Mouse (Mus musculus): Measurements from ENCODE around the gene Sec14l1.

Sec14l1 gene

DNA sequence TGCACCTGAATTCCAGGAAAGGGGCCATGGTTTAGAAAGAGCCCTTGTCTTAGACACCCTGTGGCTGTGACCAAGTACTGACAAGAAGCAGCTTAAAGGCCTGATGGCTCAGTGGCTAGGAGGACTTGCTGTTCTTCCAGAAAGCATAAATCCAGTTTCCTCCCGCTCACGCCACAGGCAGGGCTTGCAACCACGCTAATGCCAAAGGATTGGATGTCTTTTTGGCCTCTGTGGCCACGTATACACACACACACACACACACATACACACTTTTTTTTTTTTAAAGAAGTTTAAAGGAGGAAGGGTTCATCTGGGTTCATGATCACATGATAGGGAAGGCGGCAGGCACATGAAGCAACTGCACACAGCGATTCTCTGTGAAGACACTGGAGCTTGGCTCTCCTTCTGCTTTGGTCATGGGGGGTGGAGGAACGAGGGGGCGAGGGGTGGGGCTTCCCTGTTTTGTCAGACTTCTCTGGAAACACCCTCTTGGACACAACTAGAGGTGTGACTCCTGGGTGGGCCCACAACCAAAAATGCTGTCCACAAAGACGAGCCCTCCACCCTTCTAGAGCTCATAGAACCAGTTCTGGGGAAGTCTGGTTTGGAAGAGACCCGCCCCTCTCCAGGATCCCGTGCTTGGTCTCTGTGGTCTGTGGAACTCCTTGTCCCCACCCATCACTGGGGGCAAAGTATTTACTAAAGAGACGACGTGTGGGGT lies 26.5 kb upstream of the Sec14l1 start:
- no peak for DNase-seq (ENCODE audit: low read depth)

DNA sequence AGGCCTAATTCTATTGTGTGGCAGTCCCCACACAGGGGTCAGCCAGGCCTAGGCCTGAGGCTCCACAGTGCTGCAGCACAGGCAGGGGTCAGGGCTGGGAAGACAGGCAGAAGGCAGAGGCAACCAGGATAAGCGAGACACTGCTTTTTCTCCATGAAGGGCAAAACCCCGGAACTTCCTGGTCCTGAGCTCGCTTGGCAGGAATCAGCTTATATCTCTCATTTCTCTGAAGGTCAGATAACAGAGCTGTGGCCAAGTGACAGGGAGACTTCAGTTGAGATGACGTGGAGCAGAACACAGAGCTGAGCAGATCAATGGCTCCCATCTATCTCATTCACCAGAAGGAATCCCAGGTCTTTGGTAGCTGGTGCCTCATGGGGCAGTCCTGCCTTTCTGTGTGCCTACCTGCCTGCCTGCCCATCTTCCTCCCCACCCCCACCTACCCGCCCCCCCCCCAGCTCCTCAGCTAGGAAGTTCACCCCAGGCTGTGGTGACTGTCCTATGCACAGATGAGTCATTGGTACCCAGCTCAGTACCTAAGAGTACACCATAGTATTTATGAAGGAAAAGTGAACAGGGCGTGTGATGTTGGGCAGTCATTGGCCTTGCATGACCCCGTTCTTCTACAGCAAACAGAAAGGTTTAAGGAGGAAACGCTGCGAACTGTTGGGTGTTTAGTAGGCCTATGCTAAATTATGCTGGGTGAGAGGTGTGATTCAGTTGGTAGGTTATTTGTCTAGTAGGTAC lies 25.1 kb upstream of the Sec14l1 start:
- DNase-seq (ENCODE audit: low read depth), result no peak

DNA sequence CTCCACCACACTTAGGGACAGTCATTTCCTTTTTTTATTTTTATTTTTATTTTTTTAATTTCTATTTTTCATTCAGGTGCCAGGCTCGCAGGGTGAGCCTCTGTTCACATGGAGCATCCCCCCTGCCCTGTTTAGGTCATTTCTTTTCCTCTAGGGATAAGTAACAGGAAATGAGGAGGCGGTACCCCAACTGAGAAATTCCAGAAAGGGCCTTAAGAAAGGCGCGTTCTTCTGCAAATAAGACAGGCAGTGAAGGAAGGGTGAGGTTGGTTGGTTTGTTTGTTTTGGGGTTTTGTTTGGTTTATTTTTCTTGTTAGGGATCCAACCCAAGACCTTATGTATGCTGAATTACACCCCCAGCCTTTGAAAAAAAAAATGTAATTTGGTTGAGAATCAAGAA lies 23.6 kb upstream of the Sec14l1 start:
- DNase-seq (ENCODE audit: low read depth), result no peak

DNA sequence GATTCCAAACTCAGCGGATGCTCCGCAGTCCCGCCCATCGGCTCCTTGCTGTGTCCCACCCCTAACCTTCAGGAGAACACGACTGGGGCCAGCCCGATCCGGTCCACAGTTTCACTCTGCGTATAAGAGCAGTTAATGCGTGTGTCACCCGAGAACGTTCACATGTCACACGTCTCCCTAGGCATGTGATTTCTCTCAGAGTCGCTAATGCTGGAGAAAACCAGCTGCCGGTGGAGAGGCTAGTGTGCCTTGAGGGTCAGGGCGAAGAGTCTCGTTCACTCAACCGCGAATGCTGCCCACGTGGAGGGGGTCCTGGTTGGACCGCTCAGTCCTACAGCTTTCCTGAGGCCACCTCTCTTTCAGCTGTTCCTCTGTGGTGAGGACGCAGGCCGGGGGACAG lies 23.1 kb upstream of the Sec14l1 start:
- no peak for DNase-seq (ENCODE audit: low read depth)

DNA sequence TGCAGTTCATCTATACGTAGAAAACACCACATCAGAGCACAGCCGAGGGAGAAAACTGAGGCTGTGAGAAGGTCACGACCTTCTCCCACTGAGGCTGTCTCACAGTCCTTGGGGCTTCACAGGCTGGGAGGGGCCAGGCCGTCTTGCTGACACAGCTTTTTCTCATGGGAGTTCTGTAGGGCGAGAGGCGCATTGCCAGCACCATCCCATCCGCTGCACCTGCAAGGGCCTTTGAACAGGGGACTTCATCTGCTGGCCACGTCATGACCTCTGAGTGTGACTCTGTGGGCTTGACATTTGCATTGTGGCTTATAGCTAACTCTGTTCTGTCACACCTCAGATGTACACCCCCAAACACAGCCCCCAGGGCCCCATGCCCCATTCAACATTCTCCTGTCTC lies 22.3 kb upstream of the Sec14l1 start:
- DNase-seq (ENCODE audit: low read depth), result no peak

DNA sequence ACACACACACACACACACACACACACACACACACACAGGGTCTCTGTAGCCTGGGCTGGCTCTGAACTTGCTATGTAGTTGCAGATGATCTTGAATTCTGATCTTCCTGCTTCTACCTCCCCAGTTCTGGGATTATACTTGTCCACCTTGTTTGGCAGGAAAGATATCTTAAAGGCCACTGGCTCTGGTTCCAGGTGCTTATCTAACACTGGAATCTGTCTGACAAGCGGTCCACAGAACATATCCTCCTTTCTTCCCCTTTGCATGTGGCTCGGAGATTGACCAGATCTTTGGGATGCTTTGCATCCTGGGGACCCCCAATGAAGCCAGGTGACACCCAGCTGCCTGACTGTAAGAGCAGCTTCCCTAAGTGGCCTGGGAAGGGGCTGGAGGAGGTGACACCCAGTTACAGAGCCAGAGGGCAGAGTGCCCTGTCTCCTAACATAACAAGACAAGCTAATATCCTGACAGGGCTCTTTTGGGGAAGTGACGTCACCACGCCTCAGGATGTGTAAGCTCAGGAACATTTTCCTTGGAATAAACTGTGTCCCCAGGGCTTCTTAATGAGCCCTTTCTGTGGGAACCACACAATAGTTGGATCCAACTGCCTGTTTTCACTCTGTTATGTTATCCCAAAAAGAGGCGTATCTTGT lies 20.9 kb upstream of the Sec14l1 start:
- DNase-seq (ENCODE audit: low read depth), result no peak

DNA sequence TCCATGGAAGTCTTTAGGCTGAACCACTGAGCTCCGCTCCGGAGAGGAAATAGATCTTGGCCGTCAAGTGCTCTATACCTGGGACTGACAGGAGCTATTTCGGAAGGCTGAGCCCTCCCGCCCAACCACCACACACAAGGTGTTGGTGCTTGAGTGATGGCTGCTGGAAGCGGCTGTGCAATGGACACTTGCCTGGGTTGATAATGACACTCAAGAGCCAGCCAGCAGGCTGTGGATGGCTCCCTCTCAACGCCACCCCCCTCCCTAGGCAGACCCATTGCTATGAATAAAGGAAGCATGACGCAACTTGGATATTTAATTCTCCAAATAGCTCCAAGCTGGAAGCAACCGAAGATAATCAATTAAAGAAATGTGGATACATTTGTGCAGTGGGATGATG lies 20.3 kb upstream of the Sec14l1 start:
- no peak for DNase-seq (ENCODE audit: low read depth)

DNA sequence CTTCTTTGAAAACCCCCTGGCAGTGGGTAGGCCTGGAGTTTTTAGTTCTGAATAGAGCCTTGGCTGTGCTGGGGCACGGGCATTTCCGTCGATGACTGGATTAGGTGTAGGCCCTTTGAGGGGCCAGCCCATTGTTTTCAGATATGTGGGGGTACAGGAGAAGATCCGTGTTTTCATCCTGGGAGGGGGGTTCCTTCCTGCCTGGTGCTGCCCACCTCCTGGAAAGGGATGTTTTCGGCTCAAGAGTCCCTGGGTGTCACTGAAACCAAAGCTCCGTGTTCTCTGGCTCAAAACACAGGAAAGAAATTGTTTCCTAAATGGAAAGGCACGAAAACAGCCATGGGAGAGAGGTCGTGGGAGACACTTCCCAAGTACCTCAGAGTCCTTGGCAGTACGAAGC lies 17.9 kb upstream of the Sec14l1 start:
- DNase-seq (ENCODE audit: low read depth), result no peak

DNA sequence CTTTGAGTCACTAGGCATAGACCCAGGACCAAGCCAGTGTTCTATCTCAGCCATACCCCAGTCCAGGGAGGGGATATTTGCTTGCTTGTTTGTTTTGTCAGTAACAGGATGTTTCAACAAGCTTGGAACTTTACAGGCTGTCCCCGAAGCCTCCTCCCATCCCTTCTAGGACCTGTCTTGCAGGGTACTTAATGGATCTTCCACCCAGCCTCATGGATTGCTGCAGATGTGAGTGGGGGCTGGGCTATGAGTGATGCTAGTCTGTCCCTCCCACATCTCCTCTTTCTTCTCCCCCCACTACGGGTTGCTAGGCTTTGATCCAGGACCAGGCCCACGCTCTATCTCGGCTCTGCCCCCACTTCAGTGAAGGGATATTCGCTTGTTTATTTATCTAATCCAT lies 16.8 kb upstream of the Sec14l1 start:
- DNase-seq (ENCODE audit: low read depth), result no peak

DNA sequence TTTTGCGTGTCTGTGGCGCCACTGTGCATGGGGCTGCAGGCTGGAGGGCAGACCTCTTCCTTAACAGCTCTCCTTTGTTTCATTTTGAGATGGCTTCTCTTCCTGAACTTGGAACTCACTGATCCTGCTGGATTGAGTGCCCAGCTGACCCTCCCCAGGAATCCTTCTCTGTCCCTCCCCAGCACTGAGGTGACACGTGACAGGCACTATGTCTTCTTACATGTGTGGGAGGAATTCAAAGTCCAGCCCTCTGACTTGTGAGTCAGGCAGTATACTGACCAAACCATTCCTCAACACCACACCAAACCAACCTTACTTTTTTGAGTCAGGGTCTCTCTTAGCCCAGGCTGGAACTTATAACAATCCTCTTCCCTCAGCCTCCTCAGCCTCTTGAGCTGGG lies 16.2 kb upstream of the Sec14l1 start:
- no peak for DNase-seq (ENCODE audit: low read depth)

DNA sequence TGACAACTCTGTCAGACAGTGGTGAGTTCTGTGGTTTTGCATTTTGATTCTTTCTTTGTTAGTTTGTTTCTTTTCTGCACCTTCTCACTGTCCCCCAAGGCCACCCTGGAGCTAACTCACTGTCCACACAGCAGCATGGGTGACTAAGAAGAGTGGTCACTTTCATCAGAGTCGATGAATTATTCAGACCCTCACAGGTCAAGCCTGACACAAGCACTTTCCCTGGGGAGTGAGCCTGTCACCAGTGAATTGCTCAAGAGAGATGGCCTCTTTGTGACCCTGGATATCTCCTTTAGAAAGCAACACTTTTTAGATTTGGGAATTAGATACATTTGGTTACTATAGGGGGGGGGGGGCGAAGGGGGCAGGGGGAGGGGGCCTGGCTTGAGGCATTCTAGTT lies 15.6 kb upstream of the Sec14l1 start:
- DNase-seq (ENCODE audit: low read depth), result no peak

DNA sequence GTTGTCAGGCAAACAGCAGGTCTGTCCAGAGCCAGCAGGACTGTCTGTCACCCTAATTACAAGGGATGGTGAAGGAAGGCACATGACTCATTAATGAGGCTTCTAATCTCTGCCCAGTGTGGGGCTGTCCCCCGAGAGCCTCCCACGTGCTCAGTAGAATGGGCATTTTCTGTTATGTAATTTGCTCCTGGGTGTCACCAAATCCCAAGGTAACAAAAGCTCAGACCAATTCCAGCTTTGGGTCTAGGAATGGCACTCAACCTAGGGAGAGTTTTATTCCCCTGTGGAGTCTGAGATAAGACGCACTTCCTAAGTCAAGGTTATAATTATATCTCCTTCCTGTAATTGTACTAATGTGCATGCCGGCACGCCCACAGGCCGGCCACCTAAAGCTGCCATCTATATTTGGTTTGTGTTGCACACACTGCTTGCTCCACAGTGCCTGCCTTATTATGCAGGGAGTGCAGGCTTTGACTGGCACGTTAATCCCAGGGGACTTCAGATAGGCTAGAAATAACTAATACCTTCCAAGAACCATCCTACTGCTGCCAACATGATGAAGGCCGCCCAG lies 13.5 kb upstream of the Sec14l1 start:
- no peak for DNase-seq (ENCODE audit: low read depth)

DNA sequence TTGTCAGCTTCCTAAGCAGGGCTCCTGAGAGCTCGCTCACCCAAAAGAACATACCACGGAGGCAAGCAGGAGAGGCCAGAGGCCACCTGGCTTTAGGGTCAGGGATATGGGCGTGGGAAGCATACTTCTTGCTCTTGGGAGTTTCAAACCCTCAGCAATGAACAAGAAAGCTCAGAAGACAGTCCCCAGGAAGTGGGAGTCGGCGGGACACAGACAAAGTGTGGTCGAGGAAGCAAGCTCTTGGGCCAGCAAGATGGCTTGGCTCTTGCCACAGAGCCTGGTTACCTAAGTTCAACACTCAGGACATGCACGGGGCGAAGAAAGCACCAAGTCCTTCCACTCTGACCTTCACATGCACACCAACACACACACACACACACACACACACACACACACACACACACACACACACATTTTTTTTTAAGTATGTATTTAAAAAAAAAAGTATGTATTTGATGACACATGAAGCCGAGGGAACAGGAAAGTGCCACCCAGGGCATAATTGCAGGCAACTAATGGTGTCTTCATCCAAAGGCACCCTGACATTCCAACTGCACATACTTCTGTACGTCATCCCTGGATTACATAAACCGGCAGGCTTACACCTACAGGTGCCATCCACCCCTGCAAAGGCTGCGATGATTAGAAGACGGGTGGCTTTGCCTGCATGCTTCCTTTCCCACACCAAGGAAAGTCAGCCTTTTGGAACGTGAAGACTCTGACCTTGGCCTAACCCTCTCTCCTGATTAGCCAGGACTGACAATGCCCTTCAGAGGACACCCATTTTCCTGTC lies 12.8 kb upstream of the Sec14l1 start:
- no peak for DNase-seq (ENCODE audit: low read depth)

DNA sequence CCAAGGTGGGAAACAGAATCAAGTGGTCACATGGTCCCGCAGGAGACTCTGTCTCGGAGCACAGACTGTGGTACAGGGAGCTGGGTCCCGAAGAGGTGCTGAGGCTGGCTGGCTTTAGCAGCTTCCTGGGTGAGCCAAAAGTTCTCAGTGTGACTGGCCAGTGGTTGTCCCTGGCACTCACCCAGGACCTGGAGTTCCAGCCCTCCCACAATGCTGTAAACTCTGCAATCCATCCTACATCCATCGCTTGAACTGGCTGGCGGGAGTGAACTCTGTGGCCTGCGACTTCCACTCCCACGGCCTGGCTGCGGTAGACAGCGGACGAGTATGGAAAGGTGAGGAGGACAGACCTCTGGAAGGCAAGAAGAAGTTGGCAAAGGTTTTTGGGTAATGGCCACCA lies 11.4 kb upstream of the Sec14l1 start:
- no peak for DNase-seq (ENCODE audit: low read depth)

DNA sequence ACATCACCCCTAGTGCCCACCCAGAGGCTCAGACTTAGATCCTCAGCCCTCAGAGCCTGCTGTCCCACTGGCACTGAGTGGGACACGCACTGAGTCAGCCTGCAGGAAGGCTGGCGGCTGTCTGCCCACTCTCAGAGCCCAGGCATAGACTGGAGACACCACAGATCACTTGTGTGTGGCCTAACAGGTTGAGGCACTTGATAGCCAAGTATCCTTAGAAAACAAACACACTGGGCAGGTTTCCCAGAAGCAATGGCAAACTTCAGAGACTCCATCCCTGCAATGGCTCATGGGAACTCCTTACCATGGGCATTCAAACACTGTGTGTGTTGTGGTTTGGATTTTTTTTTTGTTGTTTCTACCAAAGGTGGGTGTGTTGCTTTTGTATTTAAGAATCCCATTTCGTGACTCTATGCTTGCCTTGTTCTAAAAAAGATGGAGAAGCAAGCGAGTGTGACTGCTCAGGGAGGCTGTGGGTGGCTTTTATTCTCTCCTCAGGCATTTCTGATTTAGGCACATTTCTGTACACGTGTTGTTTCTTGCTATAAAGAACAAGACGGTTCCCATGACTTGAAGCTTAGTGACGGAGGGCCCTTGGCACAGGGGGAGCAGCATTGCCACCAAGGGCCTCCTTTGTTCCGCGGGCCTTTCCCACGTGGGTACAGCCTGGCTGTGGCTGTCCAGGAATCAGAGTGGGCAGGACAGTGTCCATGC lies 10.8 kb upstream of the Sec14l1 start:
- no peak for DNase-seq (ENCODE audit: low read depth)

DNA sequence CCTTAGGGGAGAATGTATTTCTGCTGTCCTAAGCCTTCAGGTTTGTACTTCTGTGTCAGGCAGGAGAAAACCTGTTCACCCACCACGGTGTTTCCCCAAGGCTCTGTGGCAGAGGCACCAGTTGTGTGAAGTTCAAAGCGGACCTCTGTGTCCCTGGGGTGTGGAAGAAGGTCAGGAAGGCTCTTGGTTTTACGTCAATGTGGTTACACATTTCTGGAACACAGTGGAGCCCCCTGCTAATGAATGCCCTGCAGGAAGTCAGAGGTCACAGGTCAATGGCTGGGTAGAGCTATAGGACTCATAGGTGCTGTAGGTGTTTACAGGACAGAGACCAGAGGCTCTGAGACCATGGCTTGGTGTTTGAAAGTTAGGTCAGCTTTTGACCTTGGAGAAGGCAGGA lies 9.7 kb upstream of the Sec14l1 start:
- DNase-seq (ENCODE audit: low read depth), result no peak

DNA sequence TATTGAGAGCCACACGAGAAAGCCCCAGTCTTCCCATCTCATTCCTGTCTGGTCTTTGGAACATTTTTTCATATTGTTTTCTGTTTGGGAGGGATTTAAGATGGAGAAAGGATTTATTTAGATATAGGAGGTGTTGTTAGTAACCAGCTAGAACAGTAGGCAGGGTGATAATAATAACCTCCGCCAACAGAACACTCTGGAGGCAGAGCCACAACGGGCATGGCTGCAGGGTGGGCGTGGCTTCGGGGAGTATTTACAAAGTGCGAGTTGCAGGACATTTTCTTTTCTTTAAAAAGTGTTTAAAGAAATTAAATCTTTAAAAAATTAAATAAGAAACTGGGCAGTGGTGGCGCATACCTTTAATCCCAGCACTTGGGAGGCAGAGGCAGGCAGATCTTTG lies 9.1 kb upstream of the Sec14l1 start:
- DNase-seq (ENCODE audit: low read depth), result no peak

DNA sequence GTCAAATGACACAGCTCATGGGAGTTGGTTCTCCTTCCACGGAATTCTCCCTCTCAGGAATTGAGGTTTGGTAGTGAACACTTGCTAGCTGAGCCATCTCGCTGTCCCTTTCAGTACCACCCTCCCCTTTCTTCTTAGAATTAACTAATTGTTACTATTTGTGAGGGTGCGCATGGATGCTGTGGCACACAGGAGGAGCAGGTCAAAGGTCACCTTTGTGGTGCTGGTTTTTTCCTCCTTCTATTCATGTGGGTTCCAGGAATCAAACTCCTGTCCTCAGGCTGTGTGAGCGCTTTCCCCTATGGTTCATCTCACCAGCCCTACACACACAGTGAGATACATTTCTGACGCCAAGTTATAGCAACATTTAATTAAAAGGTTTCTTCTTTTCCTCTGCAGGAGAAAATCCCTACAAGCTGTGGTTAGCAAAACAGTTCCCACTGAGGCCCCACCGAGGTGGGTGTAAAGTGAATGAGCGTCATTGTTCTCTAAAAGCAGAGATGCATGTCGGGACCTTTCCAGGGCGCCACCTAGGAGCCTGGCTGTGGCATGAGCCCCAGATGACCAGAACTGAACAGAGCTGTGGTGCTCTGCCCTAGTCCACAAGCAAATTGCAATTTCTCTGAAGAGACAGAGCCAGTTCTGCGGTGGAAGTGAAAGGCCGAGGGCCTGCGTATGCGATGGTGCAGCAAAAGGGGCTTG lies 8.2 kb upstream of the Sec14l1 start:
- no peak for DNase-seq (ENCODE audit: low read depth)

DNA sequence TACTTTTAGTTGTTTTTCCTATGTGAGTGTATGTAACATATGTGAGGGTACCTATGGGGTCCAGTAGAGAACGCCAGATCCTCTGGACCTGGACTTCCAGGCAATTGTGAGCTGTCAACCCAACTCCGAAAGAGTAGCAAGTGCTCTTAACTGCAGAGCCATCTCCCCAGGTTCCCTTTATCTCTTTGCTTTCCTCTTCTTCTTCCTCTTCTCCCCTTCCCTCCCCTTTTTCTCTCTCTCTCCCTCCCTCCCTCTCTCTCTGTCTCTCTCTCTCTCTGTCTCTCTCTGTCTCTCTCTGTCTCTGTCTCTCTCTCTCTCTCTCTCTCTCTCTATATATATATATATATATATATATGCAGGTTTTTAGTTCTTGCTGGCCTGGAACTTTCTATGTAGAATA lies 7.1 kb upstream of the Sec14l1 start:
- DNase-seq (ENCODE audit: low read depth), result no peak

DNA sequence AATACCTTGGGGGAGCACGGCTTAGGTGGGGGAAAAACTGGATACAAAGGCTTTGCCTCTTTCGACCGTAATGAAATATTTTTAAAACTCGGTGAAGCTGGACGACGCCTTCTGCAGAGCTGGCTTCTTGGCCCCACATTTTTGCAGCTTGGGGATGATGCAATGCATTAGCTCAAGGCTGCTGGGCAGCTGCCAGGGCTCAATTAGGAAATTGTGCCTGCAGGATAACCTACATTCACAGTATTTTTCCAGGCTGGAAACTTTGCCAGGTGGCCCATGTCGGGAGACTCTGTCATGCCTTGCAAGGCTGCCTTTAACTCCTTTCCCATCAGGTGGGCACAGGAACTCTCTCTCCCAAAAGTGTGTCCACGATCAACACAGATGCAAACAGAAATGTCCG lies 6.4 kb upstream of the Sec14l1 start:
- no peak for DNase-seq (ENCODE audit: low read depth)
